Mouse (Mus musculus): ENCODE results near the gene Mki67. TPM values are rescaled to one million over a fixed set of nuclear protein-coding genes. Genes with fewer than 3 reads are reported as not detected.
"Not testable (repeated sequence)": the region's sequence is repeated elsewhere in the genome, so short reads cannot be mapped to it uniquely, and the experiment has no call there.

Mki67 gene
- total RNA-seq, 2 experiments from 2014 or later = 96.2 to 108 TPM

GRCm38 (mm10) chr7:135716445-135716877, 300 bp upstream of the Mki67 start:
- peak; percentile 94 for DNase-seq

- no peak for DNase-seq
Measured at GRCm38 (mm10) chr7:135715166-135715565, 995 bp downstream of the Mki67 start.

GRCm38 (mm10) chr7:135713326-135713725, 2.8 kb downstream of the Mki67 start:
- no peak for DNase-seq

- no peak for DNase-seq
Measured at GRCm38 (mm10) chr7:135712534-135712933, 3.6 kb downstream of the Mki67 start.

- DNase-seq = no peak
Measured at GRCm38 (mm10) chr7:135710702-135711101, 5.5 kb downstream of the Mki67 start.

- no peak for DNase-seq
Measured at GRCm38 (mm10) chr7:135705753-135706152, 10.4 kb downstream of the Mki67 start.

- no peak for DNase-seq
Measured at GRCm38 (mm10) chr7:135705083-135705482, 11.1 kb downstream of the Mki67 start.

GRCm38 (mm10) chr7:135704251-135704650, 11.9 kb downstream of the Mki67 start:
- no peak for DNase-seq

- DNase-seq = no peak
Measured at GRCm38 (mm10) chr7:135703600-135704148, 12.5 kb downstream of the Mki67 start.

- not testable (repeated sequence) for DNase-seq
Measured at GRCm38 (mm10) chr7:135699351-135699750, 16.8 kb downstream of the Mki67 start.

GRCm38 (mm10) chr7:135698362-135698761, 17.8 kb downstream of the Mki67 start:
- DNase-seq = no peak

GRCm38 (mm10) chr7:135697021-135697740, 19.0 kb downstream of the Mki67 start:
- DNase-seq = not testable (repeated sequence)

- no peak for DNase-seq
Measured at GRCm38 (mm10) chr7:135696127-135696526, 20.0 kb downstream of the Mki67 start.

GRCm38 (mm10) chr7:135694796-135695195, 21.4 kb downstream of the Mki67 start:
- no peak for DNase-seq

GRCm38 (mm10) chr7:135694130-135694529, 22.0 kb downstream of the Mki67 start:
- no peak for DNase-seq

GRCm38 (mm10) chr7:135691941-135692340, 24.2 kb downstream of the Mki67 start:
- DNase-seq = no peak

- DNase-seq = no peak
Measured at GRCm38 (mm10) chr7:135689396-135689795, 26.8 kb downstream of the Mki67 start.

GRCm38 (mm10) chr7:135684938-135685337, 31.2 kb downstream of the Mki67 start:
- DNase-seq = no peak

- DNase-seq = peak; percentile 24
Measured at GRCm38 (mm10) chr7:135684098-135684497, 32.1 kb downstream of the Mki67 start.

- peak; percentile 77 for DNase-seq
Measured at GRCm38 (mm10) chr7:135680334-135680733, 35.8 kb downstream of the Mki67 start.

- peak; percentile 67 for DNase-seq
Measured at GRCm38 (mm10) chr7:135676722-135677121, 39.4 kb downstream of the Mki67 start.

- no peak for DNase-seq
Measured at GRCm38 (mm10) chr7:135673576-135673975, 42.6 kb downstream of the Mki67 start.

GRCm38 (mm10) chr7:135668852-135669739, 47.1 kb downstream of the Mki67 start:
- DNase-seq = peak; percentile 69
